Mouse (Mus musculus) v-Abl transformed pro-B cells (cell line): ENCODE results near the gene Kif6.

Source experiments
- in situ Hi-C, 2 experiments: fragments of 400-800 bp; cut with MboI; formaldehyde crosslinking; loops; one replicate each; pipeline ENCODE4 v1.15.1; 2025; ENCODE audit not compliant: unreplicated experiment in 2 of 2

Gene Kif6

DNA sequence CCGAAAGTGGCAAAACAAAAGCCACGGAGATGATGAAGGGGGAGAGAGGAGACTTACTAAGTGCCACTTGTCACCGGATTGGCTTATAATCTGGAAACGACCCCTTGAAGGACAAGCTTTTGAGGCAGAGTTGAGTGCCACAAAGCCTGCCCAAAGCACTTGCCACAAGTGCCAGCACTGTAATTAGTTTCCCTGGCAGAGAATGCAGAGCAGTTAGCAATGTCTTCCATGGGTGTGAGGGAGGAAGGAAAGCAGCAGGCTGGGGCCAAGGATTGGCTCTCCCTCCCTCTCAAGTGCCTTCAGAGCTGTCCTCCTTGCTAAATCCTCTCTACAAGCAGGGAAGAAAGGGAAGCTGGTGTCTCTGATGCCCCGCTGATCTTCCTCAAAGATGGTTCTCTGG lies 210.9 kb downstream of the Kif6 start:
- in situ Hi-C loops = no loop called here

GRCm38 (mm10) chr17:49831745-49832144 lies 216.8 kb downstream of the Kif6 start:
- in situ Hi-C loops = no loop called here

- in situ Hi-C loops = no loop called here
Measured at GRCm38 (mm10) chr17:49834044-49834545, 219.2 kb downstream of the Kif6 start.

GRCm38 (mm10) chr17:49837417-49837816 lies 222.5 kb downstream of the Kif6 start:
- in situ Hi-C loops = no loop called here

DNA sequence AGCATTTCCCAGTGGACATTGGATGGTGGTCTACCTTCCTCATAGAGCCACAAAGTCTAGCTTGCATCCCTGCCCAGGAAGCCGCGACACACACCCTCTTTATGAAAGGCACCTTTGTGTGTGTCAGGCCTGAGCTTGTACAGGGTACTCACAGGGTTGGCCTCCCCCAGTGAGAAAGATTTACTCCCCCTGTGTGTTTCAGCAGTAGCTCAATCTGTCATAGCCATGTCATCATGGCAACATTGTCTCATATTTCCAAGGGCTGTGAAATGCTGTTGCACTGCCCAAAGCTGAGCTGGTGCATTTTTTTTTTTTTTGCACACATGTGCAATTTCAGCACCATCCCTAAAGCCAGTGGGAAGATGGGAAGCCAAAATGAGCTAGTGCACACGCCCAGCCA lies 224.3 kb downstream of the Kif6 start:
- in situ Hi-C loops = no loop called here

DNA sequence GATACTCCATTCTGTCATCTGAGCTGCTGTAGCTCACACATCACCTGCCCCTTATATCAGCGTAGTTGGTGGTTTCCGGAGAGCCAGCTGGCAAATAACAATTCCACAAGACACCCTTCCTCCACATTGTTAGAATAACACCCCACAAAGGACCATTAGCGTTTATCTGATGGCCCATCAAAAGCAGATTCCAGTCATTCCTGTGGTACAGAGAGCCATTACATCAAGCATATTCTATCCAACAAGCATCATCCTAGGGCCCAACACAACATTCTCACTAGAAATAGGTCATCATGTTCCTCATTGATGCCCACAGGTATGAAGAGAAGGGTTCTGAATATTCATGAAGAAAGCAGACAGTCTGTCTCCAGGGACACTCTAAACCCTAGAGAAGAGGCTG lies 236.3 kb downstream of the Kif6 start:
- in situ Hi-C loops = no loop called here

DNA sequence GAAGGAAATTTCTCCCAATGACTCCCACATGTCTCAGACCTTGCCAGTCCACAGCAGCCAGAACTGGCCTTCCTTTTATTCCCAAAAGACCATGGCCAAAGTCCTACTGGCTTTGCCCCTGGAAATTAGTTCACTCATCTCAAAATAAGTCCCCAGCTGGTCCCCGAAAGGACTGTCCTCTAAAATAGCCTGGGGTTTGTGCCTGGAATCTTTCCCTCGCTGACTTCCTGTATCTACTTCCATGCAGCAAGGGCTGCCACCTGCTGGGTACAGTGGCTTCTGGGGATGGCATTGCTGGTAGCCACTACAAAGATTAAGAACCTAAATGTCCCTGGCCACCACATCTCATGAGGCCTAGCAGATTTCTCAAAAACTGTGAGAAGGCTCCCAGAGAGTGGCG lies 237.2 kb downstream of the Kif6 start:
- in situ Hi-C loops = no loop called here

DNA sequence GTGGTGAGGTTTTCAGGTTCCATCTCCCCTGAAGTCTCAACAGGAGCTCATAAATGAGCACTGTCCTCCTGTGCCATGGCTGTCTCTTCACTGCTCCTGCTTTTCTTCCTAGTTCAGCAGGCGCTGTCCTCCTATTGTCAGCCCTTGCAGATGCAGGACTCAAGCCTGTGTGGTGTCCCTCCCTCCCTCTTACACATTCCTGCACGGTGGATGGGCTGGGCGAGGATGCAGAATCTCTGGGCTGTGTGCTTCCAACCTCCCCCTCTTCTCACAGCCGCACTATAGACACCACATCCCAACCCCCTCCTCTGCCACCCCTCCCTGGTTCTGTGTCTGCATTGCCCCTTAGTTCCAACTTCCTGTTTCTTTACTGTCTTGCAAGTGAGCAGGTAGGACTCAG lies 240.8 kb downstream of the Kif6 start:
- in situ Hi-C loops = no loop called here

DNA sequence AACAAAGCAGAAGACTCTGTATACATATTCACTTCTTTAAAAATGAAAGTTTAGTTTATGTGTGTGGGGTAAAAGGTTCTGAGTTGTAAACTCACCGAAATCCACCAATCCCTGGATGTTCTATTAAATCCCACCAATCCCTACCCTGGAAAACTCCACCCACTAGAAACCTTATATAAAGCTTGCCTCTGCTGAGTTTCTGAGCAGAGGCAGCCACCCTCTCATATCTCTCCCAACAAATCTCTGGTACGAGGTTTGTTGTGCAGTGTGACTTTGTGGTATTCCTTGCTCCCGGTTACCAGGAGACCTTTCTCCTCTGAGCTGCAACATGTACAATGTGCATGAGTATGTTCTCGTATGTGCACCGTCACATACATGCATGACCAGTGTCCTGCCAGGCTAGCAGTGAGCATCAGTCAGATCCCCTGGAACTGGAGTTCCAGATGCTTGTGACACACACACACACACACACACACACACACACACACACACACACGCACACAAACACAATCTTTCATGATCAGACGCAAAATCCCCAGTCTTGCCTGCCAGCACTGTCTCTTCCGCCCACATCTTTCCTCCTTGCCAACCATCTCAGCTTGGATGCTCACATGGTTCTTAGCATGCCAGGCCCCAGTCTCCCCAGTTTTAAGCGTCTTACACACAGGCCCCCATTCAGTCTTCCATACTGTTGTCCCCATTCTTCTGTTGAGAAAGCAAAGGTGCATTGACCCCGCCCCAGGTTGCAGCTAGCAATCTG lies 245.3 kb downstream of the Kif6 start:
- in situ Hi-C loops = no loop called here

- in situ Hi-C loops = no loop called here
Measured at GRCm38 (mm10) chr17:49863597-49863996, 248.7 kb downstream of the Kif6 start.

GRCm38 (mm10) chr17:49865604-49866003 lies 250.7 kb downstream of the Kif6 start:
- in situ Hi-C loops = no loop called here

- in situ Hi-C loops = no loop called here
Measured at GRCm38 (mm10) chr17:49866653-49867215, 251.8 kb downstream of the Kif6 start.

- in situ Hi-C loops = no loop called here
Measured at GRCm38 (mm10) chr17:49867321-49868137, 252.6 kb downstream of the Kif6 start.

GRCm38 (mm10) chr17:49869246-49869645 lies 254.3 kb downstream of the Kif6 start:
- in situ Hi-C loops = no loop called here

GRCm38 (mm10) chr17:49872305-49872704 lies 257.4 kb downstream of the Kif6 start:
- in situ Hi-C loops = no loop called here

GRCm38 (mm10) chr17:49874746-49875145 lies 259.8 kb downstream of the Kif6 start:
- in situ Hi-C loops = loop anchor here in 1 of 2 experiments (25.0 kb wide), 1 partner anchor 1387 kb away; no protein-coding TSS in a partner anchor

DNA sequence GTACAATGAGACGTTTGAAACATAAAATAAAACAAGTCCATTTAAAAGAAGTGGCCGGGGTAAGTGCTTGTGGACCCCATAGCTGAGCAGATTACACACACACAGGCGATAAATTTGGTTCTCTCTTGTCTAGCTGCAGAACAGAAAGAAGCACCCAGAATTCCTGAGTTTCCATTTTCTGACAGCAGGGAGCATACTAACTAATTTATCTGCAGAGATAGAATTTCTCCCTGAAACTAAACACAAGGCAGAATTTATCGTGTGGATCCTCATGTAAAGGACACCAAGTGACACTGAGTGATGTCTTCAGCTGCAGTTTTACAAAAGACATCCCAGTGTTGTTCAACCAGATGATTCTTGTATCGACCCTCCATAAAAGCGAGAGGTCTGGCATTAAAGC lies 260.5 kb downstream of the Kif6 start:
- in situ Hi-C loops = loop anchor here in 1 of 2 experiments (25.0 kb wide), 1 partner anchor 1388 kb away; no protein-coding TSS in a partner anchor

GRCm38 (mm10) chr17:49875939-49876651 lies 261.2 kb downstream of the Kif6 start:
- in situ Hi-C loops = loop anchor here in 1 of 2 experiments (25.0 kb wide), 1 partner anchor 1389 kb away; no protein-coding TSS in a partner anchor

GRCm38 (mm10) chr17:49880919-49881744 lies 266.2 kb downstream of the Kif6 start:
- in situ Hi-C loops = loop anchor here in 1 of 2 experiments (25.0 kb wide), 1 partner anchor 1394 kb away; no protein-coding TSS in a partner anchor
